18 mouse cellular contexts compared by ENCODE assay signal in the genomic region with DNA sequence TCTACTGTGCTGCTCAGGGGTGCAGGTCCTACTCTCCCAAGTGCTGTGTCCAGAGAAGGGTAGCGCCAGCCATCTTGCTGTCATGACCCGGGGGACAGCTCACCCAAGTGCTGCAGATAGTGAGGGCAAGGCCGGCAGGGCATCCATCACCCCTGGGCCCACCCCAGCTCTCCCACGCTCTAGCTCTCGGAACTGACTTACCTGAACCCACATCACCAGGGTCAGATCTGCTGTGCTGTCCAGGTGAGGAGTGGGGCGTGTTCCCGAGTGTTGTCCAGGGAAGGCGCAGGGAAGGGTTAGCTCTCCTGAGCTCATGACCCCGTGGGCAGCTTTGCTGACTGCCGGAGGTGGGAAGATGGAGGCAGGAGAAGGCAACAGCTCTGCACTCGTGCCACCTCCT. TPM values are rescaled to one million over a fixed set of nuclear protein-coding genes. Genes with fewer than 3 reads are reported as not detected.
"Had no signal": no experiment of that assay in that cellular context is flagged by ENCODE, and none has a peak within 500 bp of the region (broad histone marks: within the 10 kb centered on the region; RNA-seq: fewer than 3 reads in every experiment).

No protein-coding gene starts in this region.

- H3K4me1 ChIP-seq: limb, embryonic 12.5 days; limb, embryonic 15.5 days; liver, embryonic 12.5 days; lung, embryonic 15.5 days; midbrain, embryonic 12.5 days had no signal

- H3K9me3 ChIP-seq: kidney, embryonic 15.5 days; limb, embryonic 12.5 days; limb, embryonic 15.5 days; liver, embryonic 12.5 days; lung, embryonic 15.5 days; megakaryocyte, embryonic 14.5 days; midbrain, embryonic 12.5 days had no signal

- H3K9ac ChIP-seq: kidney, embryonic 15.5 days; limb, embryonic 12.5 days; limb, embryonic 15.5 days; liver, embryonic 12.5 days; lung, embryonic 15.5 days; midbrain, embryonic 12.5 days had no signal

- H3K4me3 ChIP-seq: kidney, embryonic 15.5 days; limb, embryonic 12.5 days; limb, embryonic 15.5 days; liver, embryonic 12.5 days; lung, embryonic 15.5 days; megakaryocyte, embryonic 14.5 days; midbrain, embryonic 12.5 days had no signal

- DNase-seq: kidney, adult 8-10 months; kidney, postnatal 14 days; kidney, postnatal 4 days; left cerebral cortex, postnatal 4 days; lung, postnatal 10 days; lung, postnatal 36 days; thymus, postnatal 25 days had no signal

- H3K27ac ChIP-seq: kidney, embryonic 15.5 days; limb, embryonic 12.5 days; limb, embryonic 15.5 days; liver, embryonic 12.5 days; lung, embryonic 15.5 days; midbrain, embryonic 12.5 days had no signal

- ATAC-seq: intestine, postnatal 0 days; liver, embryonic 12.5 days had no signal

- H3K27me3 ChIP-seq: kidney, embryonic 15.5 days; limb, embryonic 12.5 days; limb, embryonic 15.5 days; liver, embryonic 12.5 days; lung, embryonic 15.5 days; midbrain, embryonic 12.5 days had no signal

- H3K4me2 ChIP-seq: kidney, embryonic 15.5 days; limb, embryonic 12.5 days; limb, embryonic 15.5 days; liver, embryonic 12.5 days; lung, embryonic 15.5 days; midbrain, embryonic 12.5 days had no signal

- H3K36me3 ChIP-seq: kidney, embryonic 15.5 days; limb, embryonic 12.5 days; limb, embryonic 15.5 days; liver, embryonic 12.5 days; lung, embryonic 15.5 days; midbrain, embryonic 12.5 days had no signal

RNA-seq across cellular contexts. Expression of a gene that starts 23.7 kb away (rescaled TPM):
- total RNA-seq: midbrain, postnatal 0 days had no signal
- polyA plus RNA-seq: kidney, embryonic 15.5 days; limb, embryonic 12.5 days; liver, embryonic 12.5 days; midbrain, embryonic 12.5 days; midbrain, postnatal 0 days; neural tube, embryonic 11.5 days; neural tube, embryonic 14.5 days had no signal
